Mouse (Mus musculus) bone marrow macrophage, adult 2 months (primary cell): ENCODE results near the gene St8sia1.

ENCODE experiments used
- CTCF ChIP-seq: IDR thresholded peaks from 2 replicates; pipeline ENCODE4 v1.5.1; 2012; ENCODE audit warnings: low read depth, mild to moderate bottlenecking, low read length, moderate library complexity
- POLR2A ChIP-seq: IDR thresholded peaks from 2 replicates; pipeline ENCODE4 v1.6.1; 2012; ENCODE audit warnings: mild to moderate bottlenecking, low read depth, low read length, borderline replicate concordance

- no peak for TF ChIP-seq POLR2A
- no peak for TF ChIP-seq CTCF
These were observed 28.7 kb upstream of the St8sia1 start for GRCm38 (mm10) chr6:142992971-142993370.
